Mouse (Mus musculus): ENCODE results near the gene Chl1.

GRCm38 (mm10) chr6:103514756-103515155 is 4.4 kb downstream of the Chl1 start:
- TF ChIP-seq CTCF (IDR thresholded peaks at IDR 0.05; ENCODE audit: low read depth, low read length) (no peak), POLR2A (IDR thresholded peaks at IDR 0.05; ENCODE audit: borderline replicate concordance, low read depth, low read length) (no peak)
